Mouse (Mus musculus) neutrophil, adult 5-6 weeks (primary cell): ENCODE measurements around the gene Senp3. TPM values are rescaled to one million over a fixed set of nuclear protein-coding genes. Genes with fewer than 3 reads are reported as not detected.

ENCODE experiments used
- total RNA-seq: library from RNA; stranded (forward); fragments of 200-1000 nt; gene quantifications from 2 replicates; pipeline ENCODE4 v1.2.3, GENCODE M21; 2017

Gene Senp3
- total RNA-seq, 1 experiment from 2014 or later = 106 TPM

Other genes with a start within 250 kb of the Senp3 start
- gene Dnah2, start 133.0 kb downstream of the Senp3 start, total RNA-seq = 0.12 TPM in 1 of 2 replicates, not detected in the other
- 0.47 and 0.49 TPM in 2 replicates for gene Efnb3, start 121.9 kb downstream of the Senp3 start, total RNA-seq
- gene Wrap53, start 101.8 kb downstream of the Senp3 start, total RNA-seq = 3.8 and 8.0 TPM in 2 replicates
- 38.3 and 39.8 TPM in 2 replicates for gene Trp53, start 101.7 kb downstream of the Senp3 start, total RNA-seq
- gene Atp1b2, start 76.1 kb downstream of the Senp3 start, total RNA-seq = not detected in 2 replicates
- not detected in 2 replicates for gene Shbg, start 64.2 kb downstream of the Senp3 start, total RNA-seq
- gene Sat2, start 60.1 kb downstream of the Senp3 start, total RNA-seq = not detected in 2 replicates
- gene Fxr2, start 49.1 kb downstream of the Senp3 start, total RNA-seq = 75.8 and 86.1 TPM in 2 replicates
- gene Sox15, start 26.8 kb downstream of the Senp3 start, total RNA-seq = 1.5 and 2.1 TPM in 2 replicates
- gene Mpdu1, start 19.4 kb downstream of the Senp3 start, total RNA-seq = 35.6 and 41.3 TPM in 2 replicates
- gene Cd68, start 15.9 kb downstream of the Senp3 start, total RNA-seq = 82.6 and 91.5 TPM in 2 replicates
- 265 and 300 TPM in 2 replicates for gene Eif4a1, start 9.7 kb downstream of the Senp3 start, total RNA-seq
- 3.3 and 3.7 TPM in 2 replicates for gene Tnfsf13, start 3.7 kb upstream of the Senp3 start, total RNA-seq
- gene Tnfsf12, start 13.8 kb upstream of the Senp3 start, total RNA-seq = 0.70 and 0.74 TPM in 2 replicates
- gene Tnfsfm13, start 14.0 kb upstream of the Senp3 start, total RNA-seq = 0.58 and 0.86 TPM in 2 replicates
- gene Polr2a, start 76.6 kb upstream of the Senp3 start, total RNA-seq = 40.2 and 59.4 TPM in 2 replicates
- gene Slc35g3, start 79.9 kb upstream of the Senp3 start, total RNA-seq = not detected in 2 replicates
- 22.0 and 27.8 TPM in 2 replicates for gene Zbtb4, start 83.8 kb upstream of the Senp3 start, total RNA-seq
- 3.5 and 5.3 TPM in 2 replicates for gene Chrnb1, start 113.9 kb upstream of the Senp3 start, total RNA-seq
- not detected in 2 replicates for gene Fgf11, start 119.8 kb upstream of the Senp3 start, total RNA-seq
- 0.58 TPM in 1 of 2 replicates, not detected in the other for gene Tmem102, start 123.5 kb upstream of the Senp3 start, total RNA-seq
- gene Gm39566, start 133.2 kb upstream of the Senp3 start, total RNA-seq = not detected in 2 replicates
- gene Spem2, start 136.4 kb upstream of the Senp3 start, total RNA-seq = 0.47 TPM in 1 of 2 replicates, not detected in the other
- gene Spem1, start 140.1 kb upstream of the Senp3 start, total RNA-seq = not detected in 2 replicates
- 0.12 TPM in 1 of 2 replicates, not detected in the other for gene Nlgn2, start 155.7 kb upstream of the Senp3 start, total RNA-seq
- 9.1 and 13.3 TPM in 2 replicates for gene Tmem256, start 156.4 kb upstream of the Senp3 start, total RNA-seq
- 4.4 and 5.0 TPM in 2 replicates for gene Plscr3, start 164.3 kb upstream of the Senp3 start, total RNA-seq
- gene Tnk1, start 176.6 kb upstream of the Senp3 start, total RNA-seq = not detected in 2 replicates
- gene Tmem95, start 195.9 kb upstream of the Senp3 start, total RNA-seq = not detected in 2 replicates
- gene Kctd11, start 199.3 kb upstream of the Senp3 start, total RNA-seq = 9.0 and 9.5 TPM in 2 replicates
- gene Acap1, start 213.5 kb upstream of the Senp3 start, total RNA-seq = 245 and 247 TPM in 2 replicates
- gene 2810408A11Rik, start 218.9 kb upstream of the Senp3 start, total RNA-seq = 2.8 and 3.8 TPM in 2 replicates
- gene Neurl4, start 219.0 kb upstream of the Senp3 start, total RNA-seq = 64.1 and 71.1 TPM in 2 replicates
- gene Gps2, start 231.8 kb upstream of the Senp3 start, total RNA-seq = 103 TPM in 2 replicates
- gene Eif5a, start 239.9 kb upstream of the Senp3 start, total RNA-seq = 155 and 165 TPM in 2 replicates